Mouse (Mus musculus): ENCODE measurements around the gene Stx8. TPM values are rescaled to one million over a fixed set of nuclear protein-coding genes. Genes with fewer than 3 reads are reported as not detected.

Stx8 gene
- polyA plus RNA-seq, 1 experiment from 2014 or later = 37.4 TPM

DNA sequence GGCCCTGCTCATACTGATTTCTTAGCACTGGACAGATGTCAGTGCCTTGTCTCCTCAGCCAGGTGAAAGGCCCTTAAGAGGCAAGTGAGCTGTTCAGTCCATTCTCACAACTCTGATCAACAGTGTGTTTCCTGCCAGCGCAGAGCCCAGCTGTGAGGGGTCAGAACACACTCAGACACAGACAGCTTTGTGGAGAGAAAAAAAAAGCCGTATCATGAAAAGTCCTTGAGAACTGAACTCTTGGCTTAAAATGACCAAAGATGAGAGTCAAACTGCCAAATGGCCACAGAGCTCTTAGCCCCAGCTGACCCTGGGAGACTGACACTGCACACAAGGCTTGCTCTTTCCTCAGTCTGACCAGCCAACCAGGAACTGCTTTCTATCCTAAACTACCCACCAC, 242.0 kb downstream of the Stx8 start:
- Histone ChIP-seq H3K36me3 (ENCODE audit: inconsistent target) (no peaks in the 10 kb centered on the region), H3K4me3 (ENCODE audit: inconsistent target) (no peak overlapping the region), H3K79me2 (ENCODE audit: inconsistent target) (no peaks in the 10 kb centered on the region), H3K27ac (no peak overlapping the region)
- 100% methylated on average over 2 of the region's 2 CpGs for WGBS (ENCODE audit: missing documents)

- Histone ChIP-seq H3K79me2 (ENCODE audit: inconsistent target) (no peaks in the 10 kb centered on the region), H3K27ac (no peak overlapping the region), H3K4me3 (ENCODE audit: inconsistent target) (no peak overlapping the region), H3K36me3 (ENCODE audit: inconsistent target) (no peaks in the 10 kb centered on the region)
- WGBS (ENCODE audit: missing documents) = 100% methylated on average over 1 of the region's 1 CpGs
These were observed 242.6 kb downstream of the Stx8 start for GRCm38 (mm10) chr11:68208582-68208981.

DNA sequence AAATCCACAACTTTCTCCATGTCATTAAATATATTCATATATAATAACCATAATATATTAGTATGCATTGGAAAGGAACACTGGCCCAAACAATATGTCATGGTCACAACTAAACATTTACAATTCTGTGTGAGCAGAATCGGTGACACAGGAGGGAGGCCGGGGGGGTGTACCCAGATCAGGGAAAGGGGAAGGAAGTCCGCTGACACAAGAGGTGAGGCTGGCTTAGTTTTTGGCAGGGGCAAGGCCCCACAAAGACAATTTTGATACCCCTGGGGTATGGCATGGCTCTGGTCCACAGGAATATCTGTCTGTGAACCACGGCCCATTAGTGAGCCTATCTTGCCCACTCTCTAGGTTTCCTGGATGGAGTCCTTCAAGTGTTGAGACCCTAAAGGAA, 243.5 kb downstream of the Stx8 start:
- Histone ChIP-seq H3K4me3 (ENCODE audit: inconsistent target) (no peak overlapping the region), H3K27ac (no peak overlapping the region), H3K79me2 (ENCODE audit: inconsistent target) (no peaks in the 10 kb centered on the region), H3K36me3 (ENCODE audit: inconsistent target) (no peaks in the 10 kb centered on the region)
- 19% methylated on average over 4 of the region's 4 CpGs for WGBS (ENCODE audit: missing documents)

- Histone ChIP-seq H3K4me3 (ENCODE audit: inconsistent target) (no peak overlapping the region), H3K36me3 (ENCODE audit: inconsistent target) (no peaks in the 10 kb centered on the region), H3K79me2 (ENCODE audit: inconsistent target) (no peaks in the 10 kb centered on the region), H3K27ac (no peak overlapping the region)
- WGBS (ENCODE audit: missing documents) = 95% methylated on average over 5 of the region's 5 CpGs
These were observed 244.7 kb downstream of the Stx8 start for GRCm38 (mm10) chr11:68210714-68211113.

- Histone ChIP-seq H3K27ac (no peak overlapping the region), H3K79me2 (ENCODE audit: inconsistent target) (no peaks in the 10 kb centered on the region), H3K36me3 (ENCODE audit: inconsistent target) (no peaks in the 10 kb centered on the region), H3K4me3 (ENCODE audit: inconsistent target) (no peak overlapping the region)
- 93% methylated on average over 7 of the region's 8 CpGs for WGBS (ENCODE audit: missing documents)
These were observed 246.1 kb downstream of the Stx8 start for GRCm38 (mm10) chr11:68211924-68212578.

GRCm38 (mm10) chr11:68213896-68214295, 247.9 kb downstream of the Stx8 start:
- WGBS (ENCODE audit: missing documents) = 36% methylated on average over 3 of the region's 3 CpGs
- Histone ChIP-seq H3K27ac (no peak overlapping the region), H3K79me2 (ENCODE audit: inconsistent target) (no peaks in the 10 kb centered on the region), H3K4me3 (ENCODE audit: inconsistent target) (no peak overlapping the region), H3K36me3 (ENCODE audit: inconsistent target) (no peaks in the 10 kb centered on the region)

DNA sequence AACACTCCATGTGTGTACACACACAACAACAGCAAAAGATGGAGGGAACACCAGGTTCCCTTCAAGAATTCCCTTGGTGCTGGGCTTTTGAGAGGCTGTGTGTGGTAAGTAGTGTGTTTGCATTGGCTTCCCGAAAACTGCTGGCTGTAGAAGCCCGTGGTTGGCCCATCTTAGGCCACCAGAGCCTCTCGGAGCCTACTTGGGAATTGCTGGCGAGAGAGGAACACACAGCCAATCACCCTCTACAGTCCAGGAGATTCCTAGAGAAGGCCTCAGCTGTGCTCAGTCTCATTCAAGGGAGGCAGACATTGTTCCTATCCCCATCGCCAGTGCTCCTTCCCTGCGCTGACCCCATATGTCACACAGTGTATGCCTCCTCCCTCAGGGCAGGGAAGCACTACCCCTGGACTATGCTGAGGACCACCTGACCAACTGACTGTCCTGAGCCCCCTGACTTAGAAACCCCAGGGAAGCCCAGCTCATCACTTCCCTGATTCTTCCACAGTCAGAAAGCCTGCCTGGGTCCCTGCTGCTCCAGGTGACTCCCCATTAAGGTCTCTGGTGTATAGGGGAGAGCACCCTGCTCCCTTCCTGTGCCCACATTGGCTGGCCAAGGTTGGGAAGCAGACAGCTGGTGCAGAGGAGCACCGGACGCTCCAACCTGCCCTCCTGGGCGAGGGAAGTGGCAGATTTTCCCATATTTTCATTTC, 248.7 kb downstream of the Stx8 start:
- Histone ChIP-seq H3K4me3 (ENCODE audit: inconsistent target) (no peak overlapping the region), H3K36me3 (ENCODE audit: inconsistent target) (no peaks in the 10 kb centered on the region), H3K79me2 (ENCODE audit: inconsistent target) (no peaks in the 10 kb centered on the region), H3K27ac (no peak overlapping the region)
- 89% methylated on average over 9 of the region's 9 CpGs for WGBS (ENCODE audit: missing documents)

DNA sequence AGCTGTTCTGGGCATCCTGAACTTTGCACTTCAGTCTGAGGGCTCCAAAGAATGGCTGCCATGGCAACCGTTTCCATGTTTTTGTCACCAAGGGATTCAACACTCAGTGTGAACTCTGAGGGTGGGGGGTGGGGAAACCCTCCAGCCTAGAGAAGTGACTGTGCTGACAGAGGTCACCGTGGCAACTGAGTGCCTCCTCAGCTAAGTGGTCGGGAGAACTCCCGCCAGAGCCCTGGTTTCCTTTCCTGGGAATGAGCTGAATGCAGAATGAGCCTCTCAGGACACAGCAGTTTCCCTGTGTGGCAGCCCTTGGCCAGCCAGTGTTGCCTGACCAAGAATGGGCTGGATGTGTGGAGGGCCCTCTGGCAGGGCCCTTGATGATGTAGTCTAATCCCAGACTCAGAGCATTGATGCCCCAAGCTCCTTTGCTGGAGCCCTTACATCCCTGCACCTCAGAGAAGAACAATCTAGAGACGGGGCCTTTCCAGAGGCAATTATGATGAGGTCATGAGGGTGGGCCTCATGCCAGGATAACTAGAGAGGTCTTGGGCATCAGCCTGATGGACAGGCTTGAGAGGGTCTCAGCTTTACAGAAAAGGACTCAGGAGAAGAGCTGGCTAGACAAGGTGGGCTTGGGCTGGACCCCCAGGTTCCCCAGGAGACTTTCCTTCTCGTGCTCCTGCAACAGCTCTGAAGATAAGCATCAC, 249.4 kb downstream of the Stx8 start:
- Histone ChIP-seq H3K79me2 (ENCODE audit: inconsistent target) (no peaks in the 10 kb centered on the region), H3K36me3 (ENCODE audit: inconsistent target) (no peaks in the 10 kb centered on the region), H3K27ac (no peak overlapping the region), H3K4me3 (ENCODE audit: inconsistent target) (no peak overlapping the region)
- WGBS (ENCODE audit: missing documents) = 85% methylated on average over 6 of the region's 6 CpGs

GRCm38 (mm10) chr11:68216041-68216440, 250.0 kb downstream of the Stx8 start:
- no peak overlapping the region for H3K27ac ChIP-seq
- WGBS (ENCODE audit: missing documents) = 98% methylated on average over 11 of the region's 11 CpGs
- H3K36me3 ChIP-seq (ENCODE audit: inconsistent target) = no peaks in the 10 kb centered on the region
- no peak overlapping the region for H3K4me3 ChIP-seq (ENCODE audit: inconsistent target)
- no peaks in the 10 kb centered on the region for H3K79me2 ChIP-seq (ENCODE audit: inconsistent target)

DNA sequence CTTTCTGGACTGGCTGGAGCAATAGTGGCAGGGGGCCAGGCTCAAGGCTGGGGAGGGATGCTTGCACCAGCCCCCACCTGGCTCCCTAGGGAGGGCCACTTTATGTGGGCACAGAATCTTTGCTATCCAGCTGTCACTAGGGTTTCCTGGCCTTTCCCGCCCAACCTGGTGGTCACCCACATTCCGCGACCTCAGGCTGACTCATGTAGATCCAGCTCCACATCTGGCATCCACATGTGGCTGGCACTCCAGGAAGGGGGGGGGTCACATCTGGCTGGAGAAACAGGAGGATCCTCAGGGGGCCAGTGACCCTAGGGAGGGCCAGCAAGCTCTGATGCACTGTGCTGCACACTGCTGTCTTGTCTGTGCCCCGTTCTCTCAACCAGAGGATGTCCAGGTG, 254.7 kb downstream of the Stx8 start:
- no peaks in the 10 kb centered on the region for H3K36me3 ChIP-seq (ENCODE audit: inconsistent target)
- no peak overlapping the region for H3K27ac ChIP-seq
- H3K4me3 ChIP-seq (ENCODE audit: inconsistent target) = no peak overlapping the region
- no peaks in the 10 kb centered on the region for H3K79me2 ChIP-seq (ENCODE audit: inconsistent target)
- 78% methylated on average over 4 of the region's 4 CpGs for WGBS (ENCODE audit: missing documents)

- H3K27ac ChIP-seq = no peak overlapping the region
- H3K4me3 ChIP-seq (ENCODE audit: inconsistent target) = no peak overlapping the region
- 59% methylated on average over 7 of the region's 7 CpGs for WGBS (ENCODE audit: missing documents)
- no peaks in the 10 kb centered on the region for H3K36me3 ChIP-seq (ENCODE audit: inconsistent target)
- H3K79me2 ChIP-seq (ENCODE audit: inconsistent target) = no peaks in the 10 kb centered on the region
These were observed 256.2 kb downstream of the Stx8 start for GRCm38 (mm10) chr11:68222209-68222608.

DNA sequence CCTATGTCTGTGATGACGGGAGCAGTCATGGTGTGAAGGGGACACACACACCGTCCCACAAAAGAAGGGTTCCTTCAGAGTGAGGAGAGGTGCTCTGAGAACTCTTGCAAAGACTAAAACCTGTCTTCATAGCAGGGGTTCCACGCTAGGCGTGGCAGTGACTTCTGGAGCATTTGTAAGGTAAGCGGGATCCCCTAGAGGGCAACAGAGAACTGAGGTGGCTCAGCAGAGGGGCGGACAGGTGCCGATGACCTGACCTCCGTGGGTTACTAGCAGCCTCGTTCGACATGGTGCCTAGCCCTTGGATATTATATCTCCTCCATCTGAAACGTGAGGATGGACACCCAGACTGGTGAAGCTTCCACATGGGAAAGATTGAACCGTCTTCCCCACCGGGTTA, 257.1 kb downstream of the Stx8 start:
- H3K36me3 ChIP-seq (ENCODE audit: inconsistent target) = no peaks in the 10 kb centered on the region
- H3K27ac ChIP-seq = no peak overlapping the region
- H3K4me3 ChIP-seq (ENCODE audit: inconsistent target) = no peak overlapping the region
- 76% methylated on average over 12 of the region's 13 CpGs for WGBS (ENCODE audit: missing documents)
- H3K79me2 ChIP-seq (ENCODE audit: inconsistent target) = no peaks in the 10 kb centered on the region

DNA sequence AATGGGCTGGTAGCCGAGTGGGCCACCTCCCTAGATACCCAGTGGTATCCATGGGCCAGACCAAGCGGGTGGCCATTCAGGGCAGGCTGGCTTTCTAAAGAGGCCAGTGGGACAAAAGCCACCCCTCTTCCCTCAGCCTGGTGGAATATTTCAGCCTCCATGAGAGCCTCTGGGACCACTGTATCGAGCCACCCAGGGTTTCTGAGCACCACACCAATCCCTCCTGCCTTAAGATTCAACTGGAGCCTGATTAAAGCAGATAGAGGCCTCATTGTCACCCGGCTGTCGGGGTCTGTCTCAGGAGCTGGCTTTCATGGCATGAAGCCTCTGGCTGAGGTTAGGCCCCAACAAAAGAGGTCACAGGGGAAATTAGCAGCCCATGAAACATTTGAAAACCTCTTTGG, 260.7 kb downstream of the Stx8 start:
- 88% methylated on average over 5 of the region's 5 CpGs for WGBS (ENCODE audit: missing documents)
- H3K27ac ChIP-seq = no peak overlapping the region
- no peak overlapping the region for H3K4me3 ChIP-seq (ENCODE audit: inconsistent target)
- no peaks in the 10 kb centered on the region for H3K79me2 ChIP-seq (ENCODE audit: inconsistent target)
- H3K36me3 ChIP-seq (ENCODE audit: inconsistent target) = no peaks in the 10 kb centered on the region

DNA sequence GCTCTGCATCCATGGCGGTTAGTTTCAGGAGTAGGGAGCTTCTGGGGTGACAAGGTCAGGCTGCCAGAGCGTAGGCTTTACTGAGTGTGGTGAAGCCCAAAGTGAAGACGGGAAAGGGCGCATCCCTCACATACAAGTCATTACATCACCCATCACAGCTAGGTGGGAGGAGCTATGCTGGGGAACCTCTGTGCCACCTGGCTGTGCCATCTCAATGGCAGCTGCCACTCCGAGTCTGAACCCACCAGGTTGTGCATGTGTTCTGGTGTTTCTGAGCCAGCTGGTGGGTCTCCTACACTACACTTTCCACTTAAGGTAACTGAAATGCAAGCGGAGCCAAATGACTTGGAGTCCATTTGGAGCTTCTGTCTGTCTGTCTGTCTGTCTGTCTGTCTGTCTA, 261.8 kb downstream of the Stx8 start:
- no peaks in the 10 kb centered on the region for H3K79me2 ChIP-seq (ENCODE audit: inconsistent target)
- H3K36me3 ChIP-seq (ENCODE audit: inconsistent target) = no peaks in the 10 kb centered on the region
- H3K27ac ChIP-seq = no peak overlapping the region
- H3K4me3 ChIP-seq (ENCODE audit: inconsistent target) = no peak overlapping the region
- 91% methylated on average over 5 of the region's 6 CpGs for WGBS (ENCODE audit: missing documents)

GRCm38 (mm10) chr11:68228941-68229665, 263.1 kb downstream of the Stx8 start:
- Histone ChIP-seq H3K36me3 (ENCODE audit: inconsistent target) (no peaks in the 10 kb centered on the region), H3K79me2 (ENCODE audit: inconsistent target) (no peaks in the 10 kb centered on the region), H3K4me3 (ENCODE audit: inconsistent target) (no peak overlapping the region), H3K27ac (no peak overlapping the region)
- 90% methylated on average over 18 of the region's 18 CpGs for WGBS (ENCODE audit: missing documents)

All from macrophage (primary cell).